Mouse (Mus musculus) neural tube, embryonic 11.5 days (tissue): ENCODE data around the gene Rad17. TPM values are rescaled to one million over a fixed set of nuclear protein-coding genes. Genes with fewer than 3 reads are reported as not detected.

Experiments used
- ATAC-seq: fragments of 200-750 bp; cut with Nextera tagmentation; 2 replicates; pipeline ENCODE4 v1.8.0; 2017; ENCODE audit warnings: moderate number of reproducible peaks, mild to moderate bottlenecking, moderate TSS enrichment, moderate library complexity; ENCODE audit not compliant: insufficient read depth, low FRiP score, low TSS enrichment
- DNase-seq: peaks from one replicate; pipeline ENCODE4 v3.0.0-alpha.2; 2015; ENCODE audit warnings: low spot score
- H3K27ac ChIP-seq: fragments of 300-500 bp; sonication (generic); 2 replicates; pipeline ENCODE4 v1.5.1; 2014; ENCODE audit warnings: low read depth, mild to moderate bottlenecking, low read length
- H3K27me3 ChIP-seq: fragments of 300-500 bp; sonication (generic); 2 replicates; pipeline ENCODE4 v1.6.1; 2014; ENCODE audit warnings: mild to moderate bottlenecking, low read length, mixed read lengths; ENCODE audit not compliant: control insufficient read depth, insufficient read depth
- H3K36me3 ChIP-seq: fragments of 300-500 bp; sonication (generic); 2 replicates; pipeline ENCODE4 v1.6.1; 2014; ENCODE audit warnings: mild to moderate bottlenecking, low read length, moderate library complexity, mixed read lengths; ENCODE audit not compliant: control insufficient read depth, insufficient read depth
- H3K4me1 ChIP-seq: fragments of 300-500 bp; sonication (generic); 2 replicates; pipeline ENCODE4 v1.6.1; 2014; ENCODE audit warnings: low read length, mixed read lengths; ENCODE audit not compliant: control insufficient read depth, insufficient read depth
- H3K4me2 ChIP-seq: fragments of 300-500 bp; sonication (generic); 2 replicates; pipeline ENCODE4 v1.6.1; 2014; ENCODE audit warnings: low read depth, mild to moderate bottlenecking, moderate library complexity
- H3K4me3 ChIP-seq: fragments of 300-500 bp; sonication (generic); 2 replicates; pipeline ENCODE4 v1.5.1; 2014; ENCODE audit warnings: low read depth, low read length
- H3K9ac ChIP-seq: fragments of 300-500 bp; sonication (generic); 2 replicates; pipeline ENCODE4 v1.6.1; 2014; ENCODE audit warnings: mild to moderate bottlenecking, low read length
- H3K9me3 ChIP-seq: fragments of 300-500 bp; sonication (generic); 2 replicates; pipeline ENCODE4 v1.6.1; 2016; ENCODE audit warnings: low read length; ENCODE audit not compliant: control insufficient read depth
- WGBS: fragments of 180-500 bp; shearing (Covaris S2); extraction: QIAGEN DNeasy Blood & Tissue Kit; methylation state at CpG from one replicate; pipeline ENCODE4 v1.1.7; 2014; 5-methylcytosine and 5-hydroxymethylcytosine counted together
- polyA plus RNA-seq: library from polyadenylated mRNA; unstranded; fragments of >200 nt; fragmentation: Nextera tagmentation; extraction: Ambion mirVana; gene quantifications from 2 replicates; pipeline ENCODE4 v1.2.1, GENCODE M21; 2014

Rad17 gene
- polyA plus RNA-seq, 1 experiment from 2014 or later: 28.2 TPM

- Histone ChIP-seq H3K9ac (no peak overlapping the region; the same call in 1 of the 2 replicates), H3K4me3 (peak overlapping the region; percentile 51; the same call in 1 of the 2 replicates), H3K4me1 (no peaks in the 10 kb centered on the region), H3K36me3 (no peaks in the 10 kb centered on the region), H3K27ac (no peak overlapping the region), H3K27me3 (no peaks in the 10 kb centered on the region), H3K4me2 (peak overlapping the region; percentile 74), H3K9me3 (no peaks in the 10 kb centered on the region)
- 68% methylated on average over 9 of the region's 9 CpGs for WGBS
- ATAC-seq (no peak), DNase-seq (no peak)
These were observed 19.4 kb upstream of the Rad17 start for GRCm38 (mm10) chr13:100670181-100670741.

GRCm38 (mm10) chr13:100669291-100670022 is 18.6 kb upstream of the Rad17 start, which contains the start of gene Ccdc125:
Gene Ccdc125, plus strand, starts transcription at chr13:100669717.
- ATAC-seq: peak; percentile 78; the same call in 1 of the 2 replicates
- Histone ChIP-seq H3K27ac (no peak within 1 kb of the TSS), H3K36me3 (no peaks in the 10 kb centered on the region), H3K9ac (peak within 1 kb of the TSS; percentile 51; the same call in 1 of the 2 replicates), H3K4me1 (no peaks in the 10 kb centered on the region), H3K4me3 (peak within 1 kb of the TSS; percentile 51), H3K9me3 (no peaks in the 10 kb centered on the region), H3K4me2 (peak within 1 kb of the TSS; percentile 74), H3K27me3 (no peaks in the 10 kb centered on the region)
- DNase-seq: peak; percentile 54
- under 1% methylated on average over 44 of the region's 44 CpGs for WGBS

- no peaks in the 10 kb centered on the region for H3K27me3 ChIP-seq
- 39% methylated on average over 4 of the region's 4 CpGs for WGBS
- no peak overlapping the region for H3K9ac ChIP-seq
- H3K4me1 ChIP-seq: no peaks in the 10 kb centered on the region
- peak; percentile 67 for DNase-seq
- H3K4me2 ChIP-seq: no peak overlapping the region
- H3K36me3 ChIP-seq: no peaks in the 10 kb centered on the region
- no peak overlapping the region for H3K4me3 ChIP-seq
- ATAC-seq: no peak
- no peaks in the 10 kb centered on the region for H3K9me3 ChIP-seq
- H3K27ac ChIP-seq: no peak overlapping the region
These were observed 9.1 kb upstream of the Rad17 start for GRCm38 (mm10) chr13:100659864-100660456.

- Histone ChIP-seq H3K27me3 (no peaks in the 10 kb centered on the region), H3K4me1 (no peaks in the 10 kb centered on the region), H3K9me3 (no peaks in the 10 kb centered on the region), H3K4me3 (no peak overlapping the region), H3K27ac (no peak overlapping the region), H3K4me2 (no peak overlapping the region), H3K36me3 (no peaks in the 10 kb centered on the region), H3K9ac (no peak overlapping the region)
- 94% methylated on average over 5 of the region's 5 CpGs for WGBS
- ATAC-seq (no peak), DNase-seq (no peak)
These were observed 7.2 kb upstream of the Rad17 start for GRCm38 (mm10) chr13:100658091-100658490.

GRCm38 (mm10) chr13:100651439-100652186 is 762 bp upstream of the Rad17 start, which contains the start of gene Taf9:
Gene Taf9, plus strand, starts transcription at chr13:100651579.
- peaks cover 2% of the 10 kb centered on the region; the same call in 1 of the 2 replicates for H3K36me3 ChIP-seq
- H3K27ac ChIP-seq: peak within 1 kb of the TSS; percentile 91
- peaks cover 4% of the 10 kb centered on the region; the same call in 1 of the 2 replicates for H3K4me1 ChIP-seq
- peak within 1 kb of the TSS; percentile 91 for H3K9ac ChIP-seq
- H3K27me3 ChIP-seq: no peaks in the 10 kb centered on the region
- peak within 1 kb of the TSS; percentile 74 for H3K4me2 ChIP-seq
- H3K4me3 ChIP-seq: peak within 1 kb of the TSS; percentile 91
- H3K9me3 ChIP-seq: no peaks in the 10 kb centered on the region
- ATAC-seq (no peak), DNase-seq (no peak)
- WGBS: under 1% methylated on average over 32 of the region's 63 CpGs

- Histone ChIP-seq H3K36me3 (peaks cover 4% of the 10 kb centered on the region), H3K27me3 (no peaks in the 10 kb centered on the region), H3K9me3 (no peaks in the 10 kb centered on the region), H3K9ac (no peak overlapping the region), H3K4me1 (peaks cover 4% of the 10 kb centered on the region; the same call in 1 of the 2 replicates), H3K4me3 (no peak overlapping the region), H3K27ac (no peak overlapping the region), H3K4me2 (no peak overlapping the region)
- ATAC-seq (no peak), DNase-seq (no peak)
- WGBS: 93% methylated on average over 8 of the region's 8 CpGs
These were observed 2.6 kb downstream of the Rad17 start for GRCm38 (mm10) chr13:100648223-100648622.

GRCm38 (mm10) chr13:100642471-100643209 is 8.2 kb downstream of the Rad17 start:
- no peaks in the 10 kb centered on the region for H3K27me3 ChIP-seq
- no peak overlapping the region for H3K4me3 ChIP-seq
- 95% methylated on average over 4 of the region's 4 CpGs for WGBS

More at GRCm38 (mm10) chr13:100642471-100643209, 8.2 kb downstream of the Rad17 start:
- ATAC-seq (no peak), DNase-seq (no peak)
- Histone ChIP-seq H3K9ac (no peak overlapping the region), H3K4me1 (no peaks in the 10 kb centered on the region), H3K9me3 (no peaks in the 10 kb centered on the region), H3K27ac (no peak overlapping the region), H3K36me3 (peaks cover 3% of the 10 kb centered on the region; the same call in 1 of the 2 replicates), H3K4me2 (no peak overlapping the region)
